Mouse (Mus musculus): Measurements from ENCODE around the gene Slc11a1.

Gene Slc11a1

GRCm38 (mm10) chr1:74352532-74353096 is 22.4 kb upstream of the Slc11a1 start:
- CTCF ChIA-PET = interaction anchor here (0.7 kb wide), 1 partner anchor 19 kb away, joined by 3 read pairs; no protein-coding TSS in a partner anchor

GRCm38 (mm10) chr1:74353453-74354229 is 21.4 kb upstream of the Slc11a1 start:
- CTCF ChIA-PET = interaction anchor here (0.7 kb wide), 1 partner anchor 20 kb away, joined by 3 read pairs; no protein-coding TSS in a partner anchor

- CTCF ChIA-PET = no interaction called here
Measured at GRCm38 (mm10) chr1:74357531-74357930, 17.5 kb upstream of the Slc11a1 start.

- CTCF ChIA-PET = interaction anchor here (0.9 kb wide), 1 partner anchor 45 kb away, joined by 3 read pairs; no protein-coding TSS in a partner anchor
Measured at GRCm38 (mm10) chr1:74359952-74360517, 15.0 kb upstream of the Slc11a1 start.

GRCm38 (mm10) chr1:74361812-74362211 is 13.2 kb upstream of the Slc11a1 start, which contains the start of gene Catip:
Catip (plus strand) TSS chr1:74362108.
- CTCF ChIA-PET = interaction anchor here (0.6 to 2.2 kb wide), 2 partner anchors 13 to 156 kb away, joined by 5 read pairs; no protein-coding TSS in a partner anchor

- CTCF ChIA-PET = interaction anchor here (2.2 kb wide), 1 partner anchor 157 kb away, joined by 5 read pairs; no protein-coding TSS in a partner anchor
Measured at GRCm38 (mm10) chr1:74362325-74363229, 12.4 kb upstream of the Slc11a1 start.

DNA sequence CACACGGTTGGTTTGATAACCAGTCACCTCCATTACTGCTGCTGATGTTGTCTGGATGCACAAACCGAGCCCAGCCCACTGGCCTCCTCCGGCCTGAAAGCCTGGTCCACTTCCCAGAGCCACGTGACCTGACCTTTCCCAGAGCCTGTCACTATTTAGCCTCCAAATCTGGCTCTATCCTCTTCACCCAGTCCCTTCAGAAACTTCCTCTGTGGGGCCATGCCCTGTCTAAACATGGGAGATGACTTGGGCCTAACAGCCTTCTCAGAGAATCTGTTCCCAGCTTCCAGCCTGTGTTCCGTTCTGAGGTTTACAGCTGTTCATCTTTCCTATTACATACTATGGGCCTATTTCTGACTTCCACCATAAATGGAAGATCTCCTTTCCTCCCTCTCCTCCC is 11.6 kb upstream of the Slc11a1 start:
- CTCF ChIA-PET = no interaction called here

- CTCF ChIA-PET = no interaction called here
Measured at GRCm38 (mm10) chr1:74364270-74364669, 10.7 kb upstream of the Slc11a1 start.

DNA sequence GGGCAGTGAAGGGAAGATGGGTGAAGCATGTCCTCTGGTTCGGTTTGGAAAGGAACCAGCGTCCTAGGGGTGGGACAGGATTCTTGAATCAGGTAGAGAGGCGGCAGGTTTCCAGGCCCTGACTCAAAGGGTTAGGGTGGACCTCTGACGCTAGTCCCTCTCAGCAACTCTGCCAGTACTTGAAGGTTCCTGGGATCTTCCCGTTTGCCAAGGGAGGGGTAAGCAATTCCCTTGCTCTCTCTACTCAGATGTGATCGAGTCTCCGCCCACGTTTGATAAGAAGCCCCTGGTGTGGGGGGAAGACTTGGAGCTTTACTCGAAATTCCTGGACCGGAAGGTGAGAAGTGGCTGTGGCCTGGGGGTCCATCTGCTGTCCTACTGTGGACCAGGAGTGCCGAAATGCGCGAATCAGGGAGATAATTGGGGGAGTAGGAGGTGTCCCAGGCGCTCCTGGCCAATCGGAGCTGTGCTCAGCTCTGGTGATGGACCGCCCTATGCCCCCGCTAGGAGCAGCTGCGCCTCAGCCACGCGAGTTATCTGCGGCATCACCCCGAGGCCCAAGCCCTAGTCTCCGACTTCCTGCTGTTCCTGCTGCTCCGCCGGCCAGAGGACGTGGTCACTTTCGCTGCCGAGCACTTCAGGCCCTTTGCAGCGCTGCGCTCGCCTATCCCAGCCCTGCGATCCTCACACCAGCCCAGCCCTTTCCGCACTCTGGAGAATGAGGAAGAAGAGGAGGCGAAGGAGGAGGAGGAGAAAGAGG is 6.9 kb upstream of the Slc11a1 start:
- CTCF ChIA-PET = no interaction called here

DNA sequence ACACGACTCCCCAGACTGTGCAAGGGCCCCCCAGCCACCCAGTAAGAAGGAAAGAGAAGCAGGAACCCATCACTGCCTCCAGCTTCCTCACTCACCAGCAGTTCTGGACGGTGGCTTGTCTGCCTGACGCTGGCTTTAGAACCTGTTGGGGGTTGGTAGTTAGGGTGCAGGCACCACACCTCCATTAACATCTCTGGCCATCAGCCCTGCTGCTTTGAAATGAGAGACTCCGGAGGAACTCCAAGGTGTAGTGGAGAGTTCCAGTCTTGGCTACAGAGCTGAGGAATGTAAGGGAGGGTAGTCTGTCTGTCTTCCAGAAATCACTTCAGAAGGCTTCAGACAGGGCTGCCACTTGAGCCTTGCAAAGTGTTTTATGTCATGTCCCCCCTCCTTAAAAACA is 5.0 kb upstream of the Slc11a1 start:
- CTCF ChIA-PET = interaction anchor here (0.5 kb wide), 1 partner anchor 47 kb away, joined by 3 read pairs; no protein-coding TSS in a partner anchor

GRCm38 (mm10) chr1:74373372-74373771 is 1.6 kb upstream of the Slc11a1 start:
- CTCF ChIA-PET = no interaction called here

- CTCF ChIA-PET = interaction anchor here (0.6 kb wide), 1 partner anchor 68 kb away, joined by 6 read pairs; no protein-coding TSS in a partner anchor
Measured at GRCm38 (mm10) chr1:74375561-74375960, 566 bp downstream of the Slc11a1 start.

- CTCF ChIA-PET = no interaction called here
Measured at GRCm38 (mm10) chr1:74376396-74376795, 1.4 kb downstream of the Slc11a1 start.

- CTCF ChIA-PET = interaction anchor here (0.7 kb wide), 1 partner anchor 1001 kb away, joined by 11 read pairs; no protein-coding TSS in a partner anchor
Measured at GRCm38 (mm10) chr1:74379058-74379504, 4.1 kb downstream of the Slc11a1 start.

GRCm38 (mm10) chr1:74380484-74380883 is 5.5 kb downstream of the Slc11a1 start:
- CTCF ChIA-PET = no interaction called here

- CTCF ChIA-PET = no interaction called here
Measured at GRCm38 (mm10) chr1:74381588-74382021, 6.6 kb downstream of the Slc11a1 start.

DNA sequence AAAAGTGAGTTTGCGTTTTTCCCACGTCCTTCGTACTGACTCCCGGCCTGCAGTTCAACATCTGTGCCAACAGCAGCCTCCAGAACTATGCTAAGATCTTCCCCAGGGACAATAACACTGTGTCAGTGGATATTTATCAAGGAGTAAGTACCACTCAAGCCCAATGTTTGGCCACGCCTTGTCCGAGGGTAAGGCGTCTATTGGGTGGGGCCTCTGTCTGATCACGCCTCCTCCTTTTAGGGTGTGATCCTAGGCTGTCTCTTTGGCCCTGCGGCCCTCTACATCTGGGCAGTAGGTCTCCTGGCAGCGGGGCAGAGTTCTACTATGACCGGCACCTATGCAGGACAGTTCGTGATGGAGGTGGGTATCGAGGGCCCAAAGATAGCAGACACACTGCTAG is 8.4 kb downstream of the Slc11a1 start:
- CTCF ChIA-PET = no interaction called here

- CTCF ChIA-PET = no interaction called here
Measured at GRCm38 (mm10) chr1:74384525-74384924, 9.5 kb downstream of the Slc11a1 start.

GRCm38 (mm10) chr1:74385064-74385463 is 10.1 kb downstream of the Slc11a1 start:
- CTCF ChIA-PET = no interaction called here

DNA sequence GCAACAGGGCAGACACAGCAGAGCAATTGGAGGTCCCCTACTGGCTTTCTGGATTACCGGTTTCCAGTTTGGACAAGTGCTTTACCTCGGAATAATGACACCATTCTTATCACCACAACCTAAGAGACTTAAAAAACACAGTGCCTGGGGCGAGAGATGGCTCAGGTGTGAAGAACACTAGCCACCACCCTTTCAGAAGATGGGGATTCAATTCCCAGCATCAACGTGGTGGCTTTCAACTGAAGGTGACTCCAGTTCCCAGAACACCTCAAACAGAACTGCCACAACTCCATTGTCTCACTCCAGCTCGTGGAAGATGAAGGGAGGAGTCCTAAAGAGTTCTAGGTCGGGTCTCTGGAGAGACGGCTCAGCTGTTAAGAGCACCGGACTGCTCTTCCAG is 10.5 kb downstream of the Slc11a1 start:
- CTCF ChIA-PET = no interaction called here

DNA sequence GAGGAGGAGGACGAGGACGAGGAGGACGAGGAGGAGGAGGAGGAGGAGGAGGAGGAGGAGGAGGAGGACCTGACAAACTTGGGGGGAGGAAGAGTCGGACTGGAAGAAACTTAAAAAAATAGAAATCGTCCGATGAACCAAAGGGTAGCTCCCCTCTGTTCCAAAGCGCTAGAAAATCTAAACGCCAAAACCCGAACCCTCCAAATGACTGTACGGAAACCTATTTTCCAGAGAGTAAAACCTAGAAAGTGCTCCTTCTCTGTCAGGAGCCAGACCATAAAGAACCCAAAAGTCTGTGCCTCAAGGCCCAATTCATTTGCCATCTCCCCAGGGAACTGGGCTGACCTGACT is 11.3 kb downstream of the Slc11a1 start:
- CTCF ChIA-PET = no interaction called here

All from spleen, embryonic (tissue).